Comparison of ENCODE assay signal across 14 mouse cellular contexts in genomic region chr12:103358951-103359801, GRCm38 (mm10). TPM values are rescaled to one million over a fixed set of nuclear protein-coding genes. Genes with fewer than 3 reads are reported as not detected.
DNase-seq lines count a peak whose midpoint lies in the region; ATAC-seq and TF ChIP-seq lines count a peak whose summit lies in the region.
"Had no signal": no experiment of that assay in that cellular context is flagged by ENCODE, and none has a peak within 500 bp of the region (broad histone marks: within the 10 kb centered on the region; RNA-seq: fewer than 3 reads in every experiment).

No protein-coding gene starts in this region.

- H3K4me3 ChIP-seq in heart, embryonic 16.5 days (ENCODE audit: low read length): no peak overlapping the region
- H3K4me3 ChIP-seq in heart, embryonic 12.5 days: no peak overlapping the region
- no peak overlapping the region for H3K4me3 ChIP-seq in midbrain, embryonic 11.5 days (ENCODE audit: low read depth, low read length)
- H3K4me3 ChIP-seq in midbrain, embryonic 13.5 days (replicated peaks): no peak overlapping the region
- no peak overlapping the region for H3K4me3 ChIP-seq in embryonic facial prominence, embryonic 15.5 days (replicated peaks)
- no peak overlapping the region for H3K4me3 ChIP-seq in limb, embryonic 14.5 days (replicated peaks; ENCODE audit: low read length)

- DNase-seq in midbrain, embryonic 11.5 days (ENCODE audit: low spot score, missing footprints): peak; percentile 76
- peak; percentile 42 for DNase-seq in limb, embryonic 14.5 days (ENCODE audit: low spot score)
- no peak for DNase-seq in cerebellum, adult 9-11 months
- DNase-seq: adrenal gland, postnatal 25 days; cerebellum, adult 8-10 months; kidney, adult 18-20 months; liver; lung, postnatal 4 days had no signal

- H3K27ac ChIP-seq in heart, embryonic 16.5 days (ENCODE audit: low read length): peak overlapping the region; percentile 67; the same call in 1 of the 2 replicates
- H3K27ac ChIP-seq in heart, embryonic 12.5 days (ENCODE audit: poor library complexity, severe bottlenecking): no peak overlapping the region
- no peak overlapping the region for H3K27ac ChIP-seq in midbrain, embryonic 11.5 days (ENCODE audit: low read depth, low read length)
- H3K27ac ChIP-seq in midbrain, embryonic 13.5 days: no peak overlapping the region
- 0 out of 2 replicates have a peak overlapping the region, but pooled peaks have one; percentile 34 for H3K27ac ChIP-seq in embryonic facial prominence, embryonic 15.5 days (replicated peaks)
- H3K27ac ChIP-seq in limb, embryonic 14.5 days (replicated peaks; ENCODE audit: low read depth, low read length): no peak overlapping the region

- no peaks in the 10 kb centered on the region for H3K27me3 ChIP-seq in heart, embryonic 16.5 days (ENCODE audit: control insufficient read depth, insufficient read depth, low read length)
- H3K27me3 ChIP-seq in heart, embryonic 12.5 days (replicated peaks): no peaks in the 10 kb centered on the region
- H3K27me3 ChIP-seq in midbrain, embryonic 11.5 days (ENCODE audit: control insufficient read depth, insufficient read depth, low read length): no peaks in the 10 kb centered on the region
- H3K27me3 ChIP-seq in midbrain, embryonic 13.5 days: no peaks in the 10 kb centered on the region
- H3K27me3 ChIP-seq in embryonic facial prominence, embryonic 15.5 days: no peaks in the 10 kb centered on the region
- no peaks in the 10 kb centered on the region for H3K27me3 ChIP-seq in limb, embryonic 14.5 days (ENCODE audit: control insufficient read depth, insufficient read depth, low read length)

- no peak for ATAC-seq in heart, embryonic 16.5 days (replicated peaks; ENCODE audit: extremely low read depth, insufficient read depth, low FRiP score)
- ATAC-seq in heart, embryonic 12.5 days (ENCODE audit: insufficient number of reproducible peaks, low FRiP score): no peak
- ATAC-seq in midbrain, embryonic 11.5 days (ENCODE audit: low FRiP score): no peak
- ATAC-seq in midbrain, embryonic 13.5 days: no peak
- peak; percentile 60 for ATAC-seq in embryonic facial prominence, embryonic 15.5 days (ENCODE audit: insufficient number of reproducible peaks, low FRiP score, low TSS enrichment, low read depth)
- ATAC-seq in limb, embryonic 14.5 days (ENCODE audit: low FRiP score, low read depth): peak; percentile 66
- ATAC-seq in megakaryocyte-erythroid progenitor cell, adult 5-6 weeks (replicated peaks; ENCODE audit: low FRiP score, low TSS enrichment, poor library complexity, severe bottlenecking): no peak

- no peak overlapping the region for H3K9ac ChIP-seq in heart, embryonic 16.5 days (ENCODE audit: low read length)
- H3K9ac ChIP-seq in heart, embryonic 12.5 days: no peak overlapping the region
- no peak overlapping the region for H3K9ac ChIP-seq in midbrain, embryonic 11.5 days (ENCODE audit: low read length)
- H3K9ac ChIP-seq in midbrain, embryonic 13.5 days (replicated peaks): no peak overlapping the region
- H3K9ac ChIP-seq in embryonic facial prominence, embryonic 15.5 days: no peak overlapping the region
- H3K9ac ChIP-seq in limb, embryonic 14.5 days (ENCODE audit: low read depth, low read length, severe bottlenecking): no peak overlapping the region

- H3K36me3 ChIP-seq in heart, embryonic 16.5 days (ENCODE audit: control insufficient read depth, insufficient read depth): no peaks in the 10 kb centered on the region
- no peaks in the 10 kb centered on the region for H3K36me3 ChIP-seq in heart, embryonic 12.5 days
- H3K36me3 ChIP-seq in midbrain, embryonic 11.5 days (ENCODE audit: control insufficient read depth, insufficient read depth, low read length): no peaks in the 10 kb centered on the region
- no peaks in the 10 kb centered on the region for H3K36me3 ChIP-seq in midbrain, embryonic 13.5 days
- H3K36me3 ChIP-seq in embryonic facial prominence, embryonic 15.5 days: no peaks in the 10 kb centered on the region
- no peaks in the 10 kb centered on the region for H3K36me3 ChIP-seq in limb, embryonic 14.5 days (ENCODE audit: control insufficient read depth, insufficient read depth, low read length)

- H3K9me3 ChIP-seq in heart, embryonic 16.5 days (replicated peaks; ENCODE audit: control insufficient read depth, low read length): no peaks in the 10 kb centered on the region
- no peaks in the 10 kb centered on the region for H3K9me3 ChIP-seq in heart, embryonic 12.5 days (replicated peaks)
- no peaks in the 10 kb centered on the region for H3K9me3 ChIP-seq in midbrain, embryonic 11.5 days (ENCODE audit: control insufficient read depth, low read length)
- no peaks in the 10 kb centered on the region for H3K9me3 ChIP-seq in midbrain, embryonic 13.5 days
- no peaks in the 10 kb centered on the region for H3K9me3 ChIP-seq in embryonic facial prominence, embryonic 15.5 days (replicated peaks)
- H3K9me3 ChIP-seq in limb, embryonic 14.5 days (ENCODE audit: control insufficient read depth, low read length): no peaks in the 10 kb centered on the region

- H3K4me1 ChIP-seq in heart, embryonic 16.5 days (ENCODE audit: control insufficient read depth, insufficient read depth, low read length): peaks cover 34% of the 10 kb centered on the region
- H3K4me1 ChIP-seq in heart, embryonic 12.5 days (replicated peaks): peaks cover 39% of the 10 kb centered on the region
- no peaks in the 10 kb centered on the region for H3K4me1 ChIP-seq in midbrain, embryonic 11.5 days (ENCODE audit: control insufficient read depth, insufficient read depth, low read length)
- H3K4me1 ChIP-seq in midbrain, embryonic 13.5 days (replicated peaks): peaks cover 7% of the 10 kb centered on the region; the same call in 1 of the 2 replicates
- 0 out of 2 replicates have a peak, but pooled peaks cover 3% of the 10 kb centered on the region for H3K4me1 ChIP-seq in embryonic facial prominence, embryonic 15.5 days
- H3K4me1 ChIP-seq in limb, embryonic 14.5 days (ENCODE audit: control insufficient read depth, insufficient read depth, low read length): no peaks in the 10 kb centered on the region

- H3K4me2 ChIP-seq in heart, embryonic 16.5 days (ENCODE audit: low read depth, low read length): no peak overlapping the region
- no peak overlapping the region for H3K4me2 ChIP-seq in heart, embryonic 12.5 days
- H3K4me2 ChIP-seq in midbrain, embryonic 11.5 days: no peak overlapping the region
- no peak overlapping the region for H3K4me2 ChIP-seq in midbrain, embryonic 13.5 days (replicated peaks)
- H3K4me2 ChIP-seq in embryonic facial prominence, embryonic 15.5 days (replicated peaks): no peak overlapping the region
- H3K4me2 ChIP-seq in limb, embryonic 14.5 days (replicated peaks; ENCODE audit: low read depth, low read length, severe bottlenecking): no peak overlapping the region

- WGBS in heart, embryonic 16.5 days: 52% methylated on average over 4 of the region's 4 CpGs
- 45% methylated on average over 4 of the region's 4 CpGs for WGBS in heart, embryonic 12.5 days
- 68% methylated on average over 4 of the region's 4 CpGs for WGBS in midbrain, embryonic 11.5 days
- WGBS in midbrain, embryonic 13.5 days: 67% methylated on average over 4 of the region's 4 CpGs
- WGBS in embryonic facial prominence, embryonic 15.5 days: 50% methylated on average over 4 of the region's 4 CpGs
- 44% methylated on average over 4 of the region's 4 CpGs for whole genome bisulfite sequencing in limb, embryonic 14.5 days

- no peak for TF ChIP-seq POLR2A in limb, embryonic 14.5 days (IDR thresholded peaks at IDR 0.05; ENCODE audit: borderline replicate concordance, extremely low read depth, insufficient read depth, insufficient read length)

RNA-seq across cellular contexts. Expression of gene Asb2, which starts 3.4 kb away (rescaled TPM):
- 253 and 264 TPM in 2 replicates for polyA plus RNA-seq in heart, embryonic 16.5 days (2015; fragmentation: Nextera tagmentation; extraction: Ambion mirVana)
- 218 TPM in 2 replicates for polyA plus RNA-seq in heart, embryonic 12.5 days (2016; fragmentation: Nextera tagmentation; extraction: Ambion mirVana)
- 0.58 and 0.77 TPM in 2 replicates for polyA plus RNA-seq in midbrain, embryonic 11.5 days (2014; fragmentation: Nextera tagmentation; extraction: Ambion mirVana)
- 0.57 and 0.82 TPM in 2 replicates for polyA plus RNA-seq in midbrain, embryonic 13.5 days (2015; fragmentation: Nextera tagmentation; extraction: Ambion mirVana)
- 7.5 and 10.1 TPM in 2 replicates for polyA plus RNA-seq in embryonic facial prominence, embryonic 15.5 days (2015; fragmentation: Nextera tagmentation; extraction: Ambion mirVana)
- polyA plus RNA-seq in limb, embryonic 14.5 days (2012; rRNA removed): 13.8 and 18.2 TPM in 2 replicates
- 7.4 and 11.7 TPM in 2 replicates for polyA plus RNA-seq in limb, embryonic 14.5 days (2014; fragmentation: Nextera tagmentation; extraction: Ambion mirVana)
- 3.5 TPM in 1 of 2 replicates, not detected in the other for total RNA-seq in megakaryocyte-erythroid progenitor cell, adult 5-6 weeks (2014; fragmentation: Nextera tagmentation)
- total RNA-seq in megakaryocyte-erythroid progenitor cell, adult 5-6 weeks (2017): 0.38 TPM in 1 of 2 replicates, not detected in the other

RNA-seq across cellular contexts. Expression of gene Otub2, which starts 29.3 kb away (rescaled TPM):
- 9.9 and 11.7 TPM in 2 replicates for polyA plus RNA-seq in heart, embryonic 16.5 days (2015; fragmentation: Nextera tagmentation; extraction: Ambion mirVana)
- polyA plus RNA-seq in heart, embryonic 12.5 days (2016; fragmentation: Nextera tagmentation; extraction: Ambion mirVana): 17.7 and 18.4 TPM in 2 replicates
- polyA plus RNA-seq in midbrain, embryonic 11.5 days (2014; fragmentation: Nextera tagmentation; extraction: Ambion mirVana): 13.9 and 14.1 TPM in 2 replicates
- polyA plus RNA-seq in midbrain, embryonic 13.5 days (2015; fragmentation: Nextera tagmentation; extraction: Ambion mirVana): 18.3 and 19.6 TPM in 2 replicates
- polyA plus RNA-seq in embryonic facial prominence, embryonic 15.5 days (2015; fragmentation: Nextera tagmentation; extraction: Ambion mirVana): 12.2 and 13.7 TPM in 2 replicates
- polyA plus RNA-seq in limb, embryonic 14.5 days (2012; rRNA removed): 9.5 and 10.5 TPM in 2 replicates
- 13.2 and 14.0 TPM in 2 replicates for polyA plus RNA-seq in limb, embryonic 14.5 days (2014; fragmentation: Nextera tagmentation; extraction: Ambion mirVana)
- 10.4 and 11.9 TPM in 2 replicates for total RNA-seq in megakaryocyte-erythroid progenitor cell, adult 5-6 weeks (2014; fragmentation: Nextera tagmentation)
- 3.0 and 7.1 TPM in 2 replicates for total RNA-seq in megakaryocyte-erythroid progenitor cell, adult 5-6 weeks (2017)

RNA-seq across cellular contexts. Expression of gene Fam181a, which starts 48.4 kb away (rescaled TPM):
- not detected in 2 replicates for polyA plus RNA-seq in heart, embryonic 16.5 days (2015; fragmentation: Nextera tagmentation; extraction: Ambion mirVana)
- polyA plus RNA-seq in heart, embryonic 12.5 days (2016; fragmentation: Nextera tagmentation; extraction: Ambion mirVana): 0.20 TPM in 1 of 2 replicates, not detected in the other
- polyA plus RNA-seq in midbrain, embryonic 11.5 days (2014; fragmentation: Nextera tagmentation; extraction: Ambion mirVana): 47.3 and 57.7 TPM in 2 replicates
- polyA plus RNA-seq in midbrain, embryonic 13.5 days (2015; fragmentation: Nextera tagmentation; extraction: Ambion mirVana): 19.4 and 21.1 TPM in 2 replicates
- polyA plus RNA-seq in embryonic facial prominence, embryonic 15.5 days (2015; fragmentation: Nextera tagmentation; extraction: Ambion mirVana): 0.20 TPM in 1 of 2 replicates, not detected in the other
- 0.16 and 0.31 TPM in 2 replicates for polyA plus RNA-seq in limb, embryonic 14.5 days (2012; rRNA removed)
- polyA plus RNA-seq in limb, embryonic 14.5 days (2014; fragmentation: Nextera tagmentation; extraction: Ambion mirVana): 0.14 TPM in 1 of 2 replicates, not detected in the other
- not detected in 2 replicates for total RNA-seq in megakaryocyte-erythroid progenitor cell, adult 5-6 weeks (2014; fragmentation: Nextera tagmentation)
- not detected in 2 replicates for total RNA-seq in megakaryocyte-erythroid progenitor cell, adult 5-6 weeks (2017)
- total RNA-seq: adrenal gland, postnatal 25 days; granulocyte monocyte progenitor cell, adult 5-6 weeks had no signal

RNA-seq across cellular contexts. Expression of gene 9330161L09Rik, which starts 48.4 kb away (rescaled TPM):
- 0.15 and 0.38 TPM in 2 replicates for polyA plus RNA-seq in heart, embryonic 16.5 days (2015; fragmentation: Nextera tagmentation; extraction: Ambion mirVana)
- 0.39 and 0.46 TPM in 2 replicates for polyA plus RNA-seq in heart, embryonic 12.5 days (2016; fragmentation: Nextera tagmentation; extraction: Ambion mirVana)
- 0.59 and 0.81 TPM in 2 replicates for polyA plus RNA-seq in midbrain, embryonic 11.5 days (2014; fragmentation: Nextera tagmentation; extraction: Ambion mirVana)
- 0.68 and 1.2 TPM in 2 replicates for polyA plus RNA-seq in midbrain, embryonic 13.5 days (2015; fragmentation: Nextera tagmentation; extraction: Ambion mirVana)
- polyA plus RNA-seq in embryonic facial prominence, embryonic 15.5 days (2015; fragmentation: Nextera tagmentation; extraction: Ambion mirVana): 0.28 and 0.49 TPM in 2 replicates
- 0.47 and 1.0 TPM in 2 replicates for polyA plus RNA-seq in limb, embryonic 14.5 days (2012; rRNA removed)
- polyA plus RNA-seq in limb, embryonic 14.5 days (2014; fragmentation: Nextera tagmentation; extraction: Ambion mirVana): 0.32 and 0.68 TPM in 2 replicates
- 2.7 and 3.8 TPM in 2 replicates for total RNA-seq in megakaryocyte-erythroid progenitor cell, adult 5-6 weeks (2014; fragmentation: Nextera tagmentation)
- total RNA-seq in megakaryocyte-erythroid progenitor cell, adult 5-6 weeks (2017): 0.94 and 2.7 TPM in 2 replicates

Comparison
In these comparisons a context has a peak if more than half of its experiments do, and no peak if none do; other contexts are left out.
1. H3K27ac ChIP-seq: peak in heart, embryonic 16.5 days (single experiment) and embryonic facial prominence, embryonic 15.5 days (single experiment); none in heart, embryonic 12.5 days (single experiment), midbrain, embryonic 11.5 days (single experiment), midbrain, embryonic 13.5 days (single experiment) and limb, embryonic 14.5 days (single experiment).
2. ATAC-seq: peak in embryonic facial prominence, embryonic 15.5 days (single experiment) and limb, embryonic 14.5 days (single experiment); none in heart, embryonic 16.5 days (single experiment), heart, embryonic 12.5 days (single experiment), midbrain, embryonic 11.5 days (single experiment), midbrain, embryonic 13.5 days (single experiment) and megakaryocyte-erythroid progenitor cell, adult 5-6 weeks (single experiment).
3. RNA of gene Asb2, which starts 3.4 kb away (polyA plus RNA-seq): 253 to 264 TPM in heart, embryonic 16.5 days and 218 TPM in heart, embryonic 12.5 days; 7.4 to 18.2 TPM in limb, embryonic 14.5 days, 7.5 to 10.1 TPM in embryonic facial prominence, embryonic 15.5 days, 0.58 to 0.77 TPM in midbrain, embryonic 11.5 days and 0.57 to 0.82 TPM in midbrain, embryonic 13.5 days; every median in the first group is over 10 times any median in the second.
4. RNA of gene Fam181a, which starts 48.4 kb away (polyA plus RNA-seq): 47.3 to 57.7 TPM in midbrain, embryonic 11.5 days and 19.4 to 21.1 TPM in midbrain, embryonic 13.5 days; 0.20 TPM in heart, embryonic 12.5 days, 0.14 to 0.31 TPM in limb, embryonic 14.5 days, not detected in heart, embryonic 16.5 days and 0.20 TPM in embryonic facial prominence, embryonic 15.5 days; every median in the first group is over 10 times any median in the second.